ENCODE assay signal across 8 mouse cellular contexts in the genomic region with DNA sequence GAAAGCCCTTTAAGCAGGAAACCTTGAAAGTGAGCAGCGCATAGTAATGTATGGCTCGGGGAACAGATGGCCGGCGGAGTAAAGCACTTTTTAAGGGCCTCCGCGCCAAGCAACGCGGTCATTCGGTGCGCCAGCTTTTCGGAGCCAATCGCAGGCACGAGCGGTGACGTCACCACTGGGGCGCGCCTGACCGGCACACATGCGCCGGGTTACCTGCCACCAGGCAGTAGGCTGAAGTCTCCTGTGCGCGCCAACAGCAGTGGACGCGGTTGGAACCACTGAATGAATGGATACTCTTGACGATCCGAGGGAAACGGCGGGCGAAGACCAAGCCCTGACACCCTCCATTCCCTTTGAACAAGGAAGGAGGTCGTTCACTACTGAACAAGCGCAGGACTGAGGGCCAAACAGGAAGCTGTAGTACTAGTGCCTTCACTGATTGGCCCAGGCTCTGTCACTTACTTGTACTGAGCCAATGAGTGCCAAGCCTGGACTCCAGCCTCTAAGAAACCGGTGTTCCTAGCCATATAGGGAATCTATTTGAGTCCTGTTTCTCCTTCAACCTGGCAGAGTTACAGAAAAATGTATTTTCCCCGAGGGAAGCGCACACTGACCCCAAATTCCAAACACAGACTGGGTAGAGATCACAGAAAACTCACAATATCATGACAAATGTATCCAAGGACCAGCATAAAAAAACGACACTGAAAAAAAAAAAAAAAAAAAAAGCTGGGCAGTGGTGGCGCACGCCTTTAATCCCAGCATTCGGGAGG. TPM values are rescaled to one million over a fixed set of nuclear protein-coding genes. Genes with fewer than 3 reads are reported as not detected.
DNase-seq lines count a peak whose midpoint lies in the region; ATAC-seq and TF ChIP-seq lines count a peak whose summit lies in the region.

A gene (minus strand): TSS at position 412 of the 773 bp plus-strand sequence.

- H3K27me3 ChIP-seq in embryonic facial prominence, embryonic 14.5 days (replicated peaks; ENCODE audit: control insufficient read depth, insufficient read depth, low read length), result no peaks in the 10 kb centered on the region
- no peaks in the 10 kb centered on the region for H3K27me3 ChIP-seq in heart, adult 2 months (ENCODE audit: control insufficient read depth, insufficient read depth, low read length)
- no peaks in the 10 kb centered on the region for H3K27me3 ChIP-seq in limb, embryonic 13.5 days
- no peaks in the 10 kb centered on the region for H3K27me3 ChIP-seq in midbrain, embryonic 16.5 days (ENCODE audit: control insufficient read depth, insufficient read depth, low read depth, low read length)

- peak; percentile 93 for TF ChIP-seq POLR2A in heart, adult 2 months (IDR thresholded peaks at IDR 0.05; ENCODE audit: insufficient read depth, low read depth, low read length)

- TF ChIP-seq EP300 in heart, adult 2 months (IDR thresholded peaks at IDR 0.05; ENCODE audit: insufficient read depth, low read depth, low read length), result peak; percentile 89

- intact Hi-C loops in heart, adult 2 months (cut with DNase I), result loop anchor here (1.0 kb wide), 1 partner anchor 17 kb away; a partner anchor contains a TSS

- H3K4me1 ChIP-seq in embryonic facial prominence, embryonic 14.5 days (ENCODE audit: control insufficient read depth, insufficient read depth, low read length), result peaks cover 9% of the 10 kb centered on the region
- H3K4me1 ChIP-seq in heart, adult 2 months (ENCODE audit: control insufficient read depth, insufficient read depth, low read length), result peaks cover 3% of the 10 kb centered on the region; the same call in 1 of the 2 replicates
- H3K4me1 ChIP-seq in limb, embryonic 13.5 days, result peaks cover 17% of the 10 kb centered on the region
- peaks cover 13% of the 10 kb centered on the region for H3K4me1 ChIP-seq in midbrain, embryonic 16.5 days (ENCODE audit: control insufficient read depth, insufficient read depth, low read length)

- 2% methylated on average over 38 of the region's 38 CpGs for WGBS in embryonic facial prominence, embryonic 14.5 days
- WGBS in heart, adult 2 months, result under 1% methylated on average over 38 of the region's 38 CpGs
- 3% methylated on average over 38 of the region's 38 CpGs for WGBS in limb, embryonic 13.5 days
- 0% methylated on average over 38 of the region's 38 CpGs for WGBS in midbrain, embryonic 16.5 days

- TF ChIP-seq CTCF in heart, adult 2 months (IDR thresholded peaks at IDR 0.05), result no peak

- peaks cover 54% of the 10 kb centered on the region for H3K36me3 ChIP-seq in embryonic facial prominence, embryonic 14.5 days (ENCODE audit: control insufficient read depth, insufficient read depth, low read length)
- H3K36me3 ChIP-seq in heart, adult 2 months (ENCODE audit: control insufficient read depth, insufficient read depth, low read length), result no peaks in the 10 kb centered on the region
- H3K36me3 ChIP-seq in limb, embryonic 13.5 days, result peaks cover 61% of the 10 kb centered on the region
- peaks cover 36% of the 10 kb centered on the region for H3K36me3 ChIP-seq in midbrain, embryonic 16.5 days (ENCODE audit: control insufficient read depth, insufficient read depth, low read length)

- peak within 1 kb of the TSS; percentile 76 for H3K4me2 ChIP-seq in embryonic facial prominence, embryonic 14.5 days (ENCODE audit: low read depth, low read length)
- H3K4me2 ChIP-seq in limb, embryonic 13.5 days (replicated peaks), result peak within 1 kb of the TSS; percentile 83
- peak within 1 kb of the TSS; percentile 86 for H3K4me2 ChIP-seq in midbrain, embryonic 16.5 days (ENCODE audit: low read length)

- H3K27ac ChIP-seq in embryonic facial prominence, embryonic 14.5 days (replicated peaks; ENCODE audit: low read depth, low read length), result peak within 1 kb of the TSS; percentile 89
- peak within 1 kb of the TSS; percentile 99 for H3K27ac ChIP-seq in heart, adult 2 months
- peak within 1 kb of the TSS; percentile 76 for H3K27ac ChIP-seq in limb, embryonic 13.5 days
- peak within 1 kb of the TSS; percentile 90 for H3K27ac ChIP-seq in midbrain, embryonic 16.5 days (ENCODE audit: low read length)

- DNase-seq in 3T3-L1 (ENCODE audit: low read depth, low spot score), result peak; percentile 98
- DNase-seq in adrenal gland, postnatal 4 days (ENCODE audit: low spot score in 2 of 2), result peak; percentile 78 to 86
- peak; percentile 99 for DNase-seq in embryonic facial prominence, embryonic 14.5 days (ENCODE audit: low spot score)
- peak; percentile 95 to 96 for DNase-seq in heart, adult 2 months
- DNase-seq in kidney, adult 8-10 months, result peak; percentile 93 to 96
- DNase-seq in spleen, postnatal 10 days (ENCODE audit: low spot score in 2 of 2), result peak; percentile 95 to 97

- H3K9me3 ChIP-seq in embryonic facial prominence, embryonic 14.5 days (ENCODE audit: control insufficient read depth, low read length), result no peaks in the 10 kb centered on the region
- no peaks in the 10 kb centered on the region for H3K9me3 ChIP-seq in limb, embryonic 13.5 days
- H3K9me3 ChIP-seq in midbrain, embryonic 16.5 days (replicated peaks; ENCODE audit: control insufficient read depth, low read length, poor library complexity, severe bottlenecking), result no peaks in the 10 kb centered on the region

- peak within 1 kb of the TSS; percentile 62 for H3K4me3 ChIP-seq in embryonic facial prominence, embryonic 14.5 days (ENCODE audit: low read depth, low read length)
- peak within 1 kb of the TSS; percentile 64 for H3K4me3 ChIP-seq in heart, adult 2 months
- peak within 1 kb of the TSS; percentile 64 for H3K4me3 ChIP-seq in limb, embryonic 13.5 days
- H3K4me3 ChIP-seq in midbrain, embryonic 16.5 days (ENCODE audit: low read depth, low read length), result peak within 1 kb of the TSS; percentile 61

- peak; percentile 99 for ATAC-seq in embryonic facial prominence, embryonic 14.5 days (ENCODE audit: low read depth)
- ATAC-seq in limb, embryonic 13.5 days (ENCODE audit: low FRiP score, low read depth), result peak; percentile 99
- ATAC-seq in midbrain, embryonic 16.5 days, result peak; percentile 99

- peak within 1 kb of the TSS; percentile 71 for H3K9ac ChIP-seq in embryonic facial prominence, embryonic 14.5 days (ENCODE audit: low read depth, low read length)
- peak within 1 kb of the TSS; percentile 79 for H3K9ac ChIP-seq in heart, adult 2 months (ENCODE audit: low read depth, low read length)
- peak within 1 kb of the TSS; percentile 75 for H3K9ac ChIP-seq in limb, embryonic 13.5 days
- H3K9ac ChIP-seq in midbrain, embryonic 16.5 days (ENCODE audit: low read depth, low read length), result peak within 1 kb of the TSS; percentile 59

- H3K79me2 ChIP-seq in heart, adult 2 months (replicated peaks; ENCODE audit: control insufficient read depth, insufficient read depth, low read length), result no peaks in the 10 kb centered on the region

RNA-seq across cellular contexts. Expression of the gene that starts here (rescaled TPM):
- total RNA-seq in adrenal gland, postnatal 4 days (2021), result 10 to 100 TPM; 15.8 to 20.5 TPM
- 6.8 and 8.4 TPM in 2 replicates for polyA plus RNA-seq in embryonic facial prominence, embryonic 14.5 days (2014; fragmentation: Nextera tagmentation; extraction: Ambion mirVana)
- total RNA-seq in heart, adult 2 months (2021), result 1 to 10 TPM; 5.6 to 6.1 TPM
- 7.0 and 7.4 TPM in 2 replicates for polyA plus RNA-seq in heart, adult 2 months (2012; rRNA removed)
- 12.3 and 12.4 TPM in 2 replicates for polyA plus RNA-seq in limb, embryonic 13.5 days (2015; fragmentation: Nextera tagmentation; extraction: Ambion mirVana)
- 10.6 and 10.7 TPM in 2 replicates for polyA plus RNA-seq in midbrain, embryonic 16.5 days (2015; fragmentation: Nextera tagmentation; extraction: Ambion mirVana)

Comparison
In these comparisons a context has a peak if more than half of its experiments do, and no peak if none do; other contexts are left out.
1. Peak in every context shown above with its lines: DNase-seq, ATAC-seq, H3K4me3 ChIP-seq and H3K27ac ChIP-seq.